Mouse (Mus musculus) embryo, embryonic 10.5 days (tissue): ENCODE results near the gene Ccser1.

Source experiments
- DNase-seq: peaks from one replicate; pipeline ENCODE4 v3.0.0-alpha.2; 2015; ENCODE audit warnings: low spot score

Gene Ccser1

DNA sequence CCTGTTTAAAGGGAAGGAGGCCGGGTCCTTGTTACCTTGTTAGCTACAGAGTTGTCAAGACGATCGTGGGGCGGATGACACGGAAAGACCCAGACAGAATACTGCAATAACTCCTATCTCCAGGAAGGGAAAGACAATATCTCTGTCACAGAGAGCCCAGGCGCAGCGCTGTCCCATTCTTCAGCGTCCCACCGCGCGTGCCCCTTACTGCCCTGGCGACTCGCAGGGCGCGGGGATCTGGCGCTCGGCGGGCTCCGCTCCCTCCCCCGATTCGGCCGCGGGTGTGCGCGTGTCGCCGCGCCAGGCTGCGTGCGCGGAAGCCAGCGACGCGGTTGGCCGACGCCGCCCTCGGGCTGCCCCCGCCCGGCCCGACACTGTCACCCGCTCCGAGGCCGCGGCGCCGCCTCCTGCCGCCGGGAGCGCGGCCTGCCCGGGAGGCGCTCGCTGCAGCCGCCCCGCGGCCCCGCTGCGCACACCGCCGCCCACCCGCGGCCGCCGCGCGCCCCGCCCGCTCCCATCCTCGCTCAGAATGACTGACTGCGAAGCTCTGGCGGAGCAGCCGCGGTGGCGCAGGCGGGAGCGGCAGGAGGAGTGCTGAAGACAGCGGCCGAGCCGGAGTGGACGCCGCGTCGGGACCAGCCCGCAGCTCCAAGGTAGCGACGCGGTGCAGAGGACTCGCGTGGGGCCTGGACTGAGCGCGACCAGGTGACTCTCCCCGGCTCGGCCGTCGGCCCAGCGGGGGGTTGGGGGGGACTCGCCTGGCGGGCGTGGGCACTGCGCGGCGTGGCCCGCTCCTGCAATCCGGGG lies at the start of gene Ccser1:
TSS of gene Ccser1 (plus strand) at position 376 of the 807 bp plus-strand sequence.
- DNase-seq: peak; percentile 67

DNA sequence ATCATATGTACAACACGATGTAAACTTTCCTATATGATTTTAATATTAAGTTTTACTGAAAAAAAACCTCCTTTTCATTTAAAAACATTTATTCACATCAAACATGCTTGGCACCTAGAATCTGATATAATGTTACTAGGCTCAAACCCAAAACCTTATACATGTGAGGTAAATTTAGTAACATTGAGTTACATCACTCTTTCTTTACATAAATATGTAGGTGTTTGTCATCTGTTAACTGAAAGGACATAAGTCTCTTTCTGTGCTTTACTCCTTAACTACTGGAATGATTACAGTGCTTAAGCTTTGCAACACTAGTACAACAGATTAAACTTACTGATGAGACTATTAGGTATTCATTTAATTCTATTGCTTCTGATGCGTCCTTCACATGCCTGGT lies 43.7 kb upstream of the Ccser1 start:
- no peak for DNase-seq

DNA sequence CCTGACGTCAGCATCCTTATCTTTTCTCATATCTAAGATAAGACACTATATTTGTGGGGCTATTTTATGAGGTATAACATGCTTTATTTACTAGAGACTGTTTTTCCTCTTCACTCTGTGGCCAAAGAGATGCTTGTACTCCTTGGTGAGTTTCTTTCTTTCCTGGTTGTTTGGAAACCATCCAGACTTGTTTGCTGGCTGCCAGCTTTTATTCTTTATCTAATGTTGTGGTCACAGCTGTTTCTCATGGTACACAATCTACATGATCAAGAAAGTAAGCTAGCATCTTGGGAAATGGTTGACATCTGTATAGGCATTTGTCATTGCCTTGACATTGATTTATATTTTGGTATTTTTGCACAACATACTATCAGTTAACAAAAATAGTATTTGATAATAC lies 37.1 kb upstream of the Ccser1 start:
- no peak for DNase-seq

DNA sequence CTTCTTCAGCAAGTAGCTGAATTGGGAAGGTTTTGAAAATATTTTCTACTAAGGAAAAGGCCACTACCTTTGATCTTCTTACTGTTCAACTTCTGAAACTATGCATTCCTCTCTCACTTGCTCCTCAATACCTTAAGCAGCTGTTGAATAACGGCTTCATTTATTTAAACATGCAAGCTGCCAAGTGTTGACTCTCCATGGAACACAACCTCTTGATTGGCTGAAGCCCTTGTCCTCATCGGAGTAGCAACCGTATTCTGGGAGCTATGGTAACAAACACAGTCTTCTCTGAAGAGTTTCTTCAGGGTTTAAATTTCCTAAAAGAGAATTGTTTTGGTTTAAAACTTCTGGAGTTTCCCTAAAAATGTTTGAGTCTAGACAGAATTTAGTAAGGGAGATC lies 27.2 kb upstream of the Ccser1 start:
- no peak for DNase-seq

DNA sequence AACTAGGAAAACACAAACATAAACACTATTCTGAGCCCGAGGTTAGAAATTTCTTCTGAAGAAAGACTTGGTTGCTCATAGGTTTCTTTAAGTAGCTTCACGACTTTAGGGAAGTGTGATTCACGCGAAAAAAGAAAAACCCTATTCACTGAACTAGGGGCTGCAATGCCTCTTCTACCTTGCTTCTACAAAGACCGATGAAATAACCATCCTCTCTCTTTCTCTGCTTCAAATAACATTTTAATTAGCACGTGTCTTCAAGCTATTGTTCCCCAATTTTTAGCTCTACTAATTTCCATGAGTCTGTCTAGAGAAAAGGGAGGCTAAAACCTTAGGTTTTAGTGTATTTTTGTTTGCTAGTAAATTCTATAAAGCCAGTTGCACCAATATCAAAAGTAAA lies 25.5 kb upstream of the Ccser1 start:
- no peak for DNase-seq

DNA sequence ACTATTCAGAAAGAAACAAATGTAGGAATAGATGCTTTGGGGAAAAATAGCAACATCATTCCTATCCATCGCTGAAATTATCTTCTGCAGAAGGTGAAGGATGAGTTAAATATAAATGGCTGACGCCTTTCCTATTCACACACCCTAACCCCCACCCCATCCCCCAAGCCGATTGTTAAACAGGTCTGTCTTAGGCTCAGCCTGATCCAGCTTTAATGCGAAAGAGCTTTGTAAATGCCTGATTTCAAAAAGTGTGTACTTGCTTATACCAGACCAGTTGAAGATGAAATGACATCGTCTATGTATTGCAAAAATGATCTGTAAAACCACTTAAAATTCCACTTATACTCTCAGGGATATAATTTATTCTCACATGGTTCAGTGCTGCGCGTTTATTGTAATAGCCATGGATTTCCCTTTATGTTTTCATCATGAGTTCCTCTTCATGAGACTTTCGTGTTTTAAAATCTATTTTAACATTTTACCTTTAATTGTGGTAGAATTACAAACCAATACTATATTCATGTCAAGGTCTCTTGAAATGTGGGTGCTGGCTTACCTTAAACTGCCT lies 25.0 kb upstream of the Ccser1 start:
- peak; percentile 44 for DNase-seq

DNA sequence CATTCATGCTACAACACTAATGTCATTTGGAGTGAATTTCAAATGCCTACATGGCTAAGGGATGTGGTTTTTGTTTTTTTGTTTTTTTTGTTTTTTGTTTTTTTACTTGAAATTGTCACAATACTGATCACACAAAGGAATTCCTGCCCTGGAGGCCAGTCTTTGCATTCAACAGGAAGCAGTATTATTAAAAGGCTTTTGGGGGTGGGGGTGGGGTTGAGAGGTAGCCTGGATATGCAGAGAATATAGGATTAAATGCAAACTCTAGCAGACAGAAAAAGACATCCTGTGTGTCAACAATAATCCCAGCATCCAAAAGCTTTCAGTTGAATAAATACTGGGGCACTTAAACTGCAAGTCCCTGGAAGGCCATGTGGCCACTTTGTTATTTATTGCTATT lies 24.4 kb upstream of the Ccser1 start:
- DNase-seq: no peak

DNA sequence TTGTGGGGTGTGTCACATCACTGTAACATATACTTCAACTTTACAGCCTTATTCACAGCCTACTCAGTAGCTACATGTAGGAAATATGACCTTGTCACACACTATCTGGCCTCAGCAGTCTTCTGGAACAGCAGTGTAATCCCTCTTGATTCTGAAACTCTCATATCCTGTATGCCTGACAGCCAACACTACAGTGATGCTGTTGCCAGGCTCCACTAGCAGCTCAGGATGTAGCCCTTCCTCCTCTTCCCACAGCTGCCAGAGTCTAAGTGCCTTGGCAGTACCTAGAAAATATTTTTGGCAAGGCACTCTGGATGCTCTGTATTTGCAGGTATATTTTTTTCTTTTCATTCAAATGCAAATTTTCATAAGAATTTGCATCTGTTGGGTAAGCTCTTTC lies 18.0 kb upstream of the Ccser1 start:
- no peak for DNase-seq

DNA sequence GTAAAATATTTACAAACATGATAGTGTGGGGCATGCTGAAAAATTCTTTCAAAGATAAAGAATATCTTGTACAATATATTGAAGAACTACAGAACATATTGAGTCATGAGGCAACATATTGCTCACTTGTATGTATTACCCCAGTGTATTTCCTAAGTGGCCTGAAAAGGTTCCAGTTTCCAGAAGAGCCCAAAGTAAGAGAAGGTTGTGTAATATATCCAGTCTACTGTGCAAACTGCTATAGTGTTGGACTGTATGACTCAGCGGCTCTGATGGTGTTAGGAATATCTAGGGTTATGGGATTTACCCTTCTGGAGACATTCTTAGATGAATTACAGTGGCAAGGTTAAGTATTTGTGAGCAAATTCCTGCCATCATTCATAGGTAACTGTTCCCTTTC lies 13.2 kb upstream of the Ccser1 start:
- no peak for DNase-seq

DNA sequence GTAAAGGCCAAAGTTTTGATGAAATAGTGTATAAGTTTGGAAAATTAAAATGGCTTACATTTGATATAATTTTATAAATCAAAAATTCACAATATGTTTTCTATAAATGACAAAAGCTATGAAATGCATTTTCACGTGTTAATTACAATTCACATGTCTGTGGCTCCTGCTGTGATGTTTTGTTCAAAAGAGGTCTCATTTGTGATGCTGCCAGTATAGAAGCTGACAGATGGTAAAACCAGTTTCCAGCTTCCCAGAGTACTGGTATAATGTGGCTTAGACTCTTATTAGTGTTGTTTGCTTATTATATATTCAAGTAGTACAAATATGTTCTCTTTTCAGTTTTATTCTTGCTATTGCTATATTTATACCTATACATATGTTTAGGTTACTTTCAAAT lies 4.0 kb upstream of the Ccser1 start:
- no peak for DNase-seq

DNA sequence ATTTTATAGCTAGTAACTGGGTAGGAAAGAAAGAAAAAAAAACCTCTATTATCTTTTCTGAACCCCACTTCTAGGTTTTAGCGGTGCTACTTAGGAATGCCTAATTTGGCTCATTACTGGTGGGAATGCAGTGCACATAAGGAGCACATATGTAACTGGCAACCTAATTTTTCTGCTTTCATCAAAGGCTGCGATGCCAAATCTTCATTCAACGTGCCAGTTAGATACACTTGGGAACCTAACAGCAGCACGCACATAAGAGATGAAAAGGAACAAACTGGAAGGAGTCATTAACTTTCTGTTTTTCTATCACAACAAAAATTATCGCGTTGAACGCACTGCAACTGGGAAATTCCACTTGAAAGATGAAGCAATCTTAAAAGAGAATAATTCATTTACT lies 2.6 kb upstream of the Ccser1 start:
- DNase-seq: no peak

DNA sequence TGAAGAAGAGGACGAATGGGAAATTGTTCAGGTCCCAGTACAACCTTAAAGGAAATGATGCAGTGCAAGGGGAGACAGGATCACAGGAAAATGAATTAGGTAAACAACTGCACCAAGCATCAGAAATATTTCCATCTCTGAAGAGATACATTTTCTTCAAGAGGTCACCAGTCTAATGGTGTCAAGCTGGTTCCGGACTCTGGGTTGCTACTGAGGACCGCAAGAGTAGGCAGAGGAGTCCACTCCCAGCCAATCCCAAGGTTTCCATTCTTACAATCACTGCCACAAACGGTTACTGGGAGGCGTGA lies 529 bp upstream of the Ccser1 start:
- DNase-seq: no peak

DNA sequence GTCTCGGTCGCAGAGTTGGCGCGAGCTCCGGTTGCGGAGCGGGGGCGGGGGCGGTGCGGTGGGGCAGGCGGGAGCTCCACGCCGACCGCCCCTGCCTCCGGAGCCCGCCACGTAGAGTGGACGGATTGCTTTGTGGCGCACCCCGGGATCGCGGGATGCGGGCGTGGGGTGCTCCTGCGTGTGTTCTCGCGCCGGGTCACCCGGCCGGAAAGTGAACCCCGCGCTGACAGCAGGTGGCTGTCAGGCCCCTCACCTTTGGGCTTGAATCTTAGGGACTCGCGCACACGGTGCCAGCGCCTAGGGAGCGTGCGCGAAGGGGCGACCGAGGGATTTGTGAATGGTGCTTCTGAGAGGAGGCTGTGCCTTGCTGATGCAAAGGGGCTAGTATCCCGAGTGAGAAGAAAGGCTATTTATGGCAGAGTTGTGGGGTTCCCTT lies 650 bp downstream of the Ccser1 start:
- peak; percentile 54 for DNase-seq

DNA sequence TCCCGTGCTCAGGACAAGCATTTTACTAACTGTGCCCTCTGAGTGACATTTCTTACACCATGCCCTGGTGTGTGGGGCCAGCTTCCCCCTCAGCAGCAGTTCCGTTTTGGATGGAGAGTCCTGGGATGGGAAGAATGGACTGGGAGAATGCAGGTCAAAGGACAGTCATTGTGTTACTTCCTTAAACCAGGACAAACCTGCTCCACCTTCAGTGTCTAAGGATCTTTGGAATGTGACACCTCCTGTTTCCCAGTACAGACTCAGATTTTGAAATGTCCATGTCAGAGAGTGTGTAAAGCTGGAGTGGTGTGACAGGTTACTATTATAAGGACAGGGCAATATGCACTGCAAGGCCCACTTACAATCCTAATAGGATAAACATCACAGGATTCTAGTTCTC lies 8.9 kb downstream of the Ccser1 start:
- DNase-seq: no peak

DNA sequence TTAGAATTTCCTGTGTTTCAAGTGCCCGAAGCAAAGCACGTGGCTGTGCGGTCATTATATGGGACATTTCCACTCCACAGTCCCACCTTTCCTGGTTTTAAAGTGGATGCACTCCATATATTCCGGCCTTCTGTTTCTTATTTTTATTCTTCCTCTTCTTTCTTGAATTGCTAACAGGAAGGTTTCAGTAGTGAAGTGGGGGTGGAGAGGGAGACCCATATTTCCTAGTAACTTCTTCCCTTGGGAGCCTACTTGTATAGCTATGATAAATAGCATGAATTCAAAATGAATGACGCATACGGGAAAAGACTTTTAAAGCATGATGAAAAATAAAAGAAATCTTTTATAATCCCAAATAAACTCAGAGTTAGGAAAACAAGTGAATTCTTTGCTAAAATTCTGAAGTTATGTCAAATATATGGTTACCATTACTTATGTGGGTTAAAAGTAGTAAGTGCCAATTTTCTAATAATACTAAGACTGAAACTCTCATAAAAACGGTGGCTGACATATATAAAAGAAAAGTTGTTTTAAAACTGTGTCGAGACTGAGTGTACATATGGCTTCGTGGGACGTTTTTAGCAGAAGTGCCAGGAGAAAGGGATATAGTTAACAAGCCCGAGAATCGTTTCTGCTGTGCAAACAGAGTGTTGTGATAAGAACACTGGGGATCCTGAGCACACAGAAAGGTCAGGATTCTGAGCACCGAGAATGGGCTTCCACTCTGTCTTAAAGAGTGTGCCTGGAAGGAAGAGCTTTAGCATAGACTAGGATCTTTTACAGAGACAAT lies 11.7 kb downstream of the Ccser1 start:
- DNase-seq: peak; percentile 15

DNA sequence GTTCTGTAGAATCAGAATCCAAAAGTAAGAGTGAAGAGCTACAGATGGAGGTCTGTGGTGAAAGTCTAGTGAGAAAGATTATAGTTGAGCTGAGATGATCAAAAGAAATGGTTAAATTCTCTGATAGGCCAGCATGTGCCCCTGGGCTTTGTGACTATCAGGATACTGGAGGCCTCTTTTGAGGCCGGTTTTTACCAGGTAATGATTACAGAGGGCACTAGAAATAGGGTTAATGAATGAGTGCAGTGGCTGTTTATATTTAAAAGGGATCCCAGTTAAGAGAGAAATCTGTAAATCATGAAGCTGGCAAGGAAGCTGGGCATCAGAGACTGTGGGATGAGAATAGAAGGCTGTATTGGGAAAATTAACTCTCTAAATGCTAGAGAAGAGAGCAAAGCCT lies 23.2 kb downstream of the Ccser1 start:
- DNase-seq: no peak

DNA sequence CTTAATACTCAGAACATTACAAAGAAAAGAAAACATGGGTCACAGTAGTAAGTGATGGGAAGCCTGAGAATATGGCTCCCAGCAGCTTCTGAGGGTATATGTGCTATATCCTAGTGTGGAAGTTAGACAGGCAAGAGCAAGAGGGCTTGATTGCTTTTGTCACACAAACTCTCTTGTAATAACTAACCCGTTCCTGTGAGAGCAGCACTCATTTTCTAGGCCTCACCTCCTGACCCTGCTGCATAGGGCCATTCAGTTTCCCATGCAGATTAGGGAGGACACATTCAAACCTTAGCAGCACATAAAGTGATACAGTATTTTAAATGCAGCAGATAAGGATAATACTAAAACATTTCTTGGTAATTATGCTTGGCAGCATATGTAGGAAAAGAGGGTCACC lies 25.9 kb downstream of the Ccser1 start:
- no peak for DNase-seq

DNA sequence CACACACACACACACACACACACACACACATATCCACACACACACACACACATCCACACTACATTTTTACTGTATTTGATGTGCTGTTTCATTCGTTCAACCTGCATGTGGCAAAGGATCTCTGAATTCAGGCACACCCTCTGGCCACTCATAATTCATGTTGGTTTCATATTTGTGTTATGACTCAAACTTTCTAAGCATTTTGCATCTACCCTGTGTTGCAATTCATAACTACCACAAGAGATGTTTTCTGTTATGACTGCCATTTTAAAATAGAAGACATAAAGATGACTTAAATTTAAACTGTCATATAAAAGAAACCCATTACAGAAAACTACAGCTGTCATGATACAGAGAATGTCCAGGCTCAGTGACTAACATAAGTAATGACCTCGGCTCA lies 26.5 kb downstream of the Ccser1 start:
- no peak for DNase-seq

DNA sequence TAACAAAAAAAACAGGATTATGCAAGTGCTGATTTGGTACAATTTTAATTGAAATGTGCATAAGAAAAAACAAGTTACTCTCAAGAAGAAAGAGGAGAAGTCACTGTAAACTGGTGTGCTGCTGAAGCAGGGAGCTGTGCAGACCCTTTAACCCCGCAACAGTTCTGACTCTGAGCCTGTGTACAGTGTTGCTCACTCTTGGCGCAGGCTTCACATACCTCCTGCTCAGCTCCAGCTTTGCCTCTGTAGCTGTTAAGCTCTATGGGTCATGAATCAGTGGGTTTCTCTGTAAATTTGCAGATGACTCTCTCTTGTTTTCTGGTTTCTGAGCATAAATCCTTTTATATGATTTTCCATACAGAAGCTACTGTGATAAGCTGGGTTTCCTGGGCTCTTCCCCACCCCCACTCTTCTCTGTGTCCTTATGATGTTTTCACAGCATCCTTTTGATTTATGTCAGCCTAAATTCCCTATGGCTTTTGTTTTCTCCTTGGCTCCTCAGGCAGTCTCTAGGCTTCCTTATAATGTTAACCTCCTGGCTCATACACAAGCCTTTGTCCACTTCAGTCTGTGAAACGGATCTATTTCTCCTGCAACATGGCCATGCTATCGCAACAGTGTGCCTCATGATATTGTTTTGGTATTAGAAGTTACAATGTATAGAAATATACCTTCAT lies 30.1 kb downstream of the Ccser1 start:
- DNase-seq: peak; percentile 50

DNA sequence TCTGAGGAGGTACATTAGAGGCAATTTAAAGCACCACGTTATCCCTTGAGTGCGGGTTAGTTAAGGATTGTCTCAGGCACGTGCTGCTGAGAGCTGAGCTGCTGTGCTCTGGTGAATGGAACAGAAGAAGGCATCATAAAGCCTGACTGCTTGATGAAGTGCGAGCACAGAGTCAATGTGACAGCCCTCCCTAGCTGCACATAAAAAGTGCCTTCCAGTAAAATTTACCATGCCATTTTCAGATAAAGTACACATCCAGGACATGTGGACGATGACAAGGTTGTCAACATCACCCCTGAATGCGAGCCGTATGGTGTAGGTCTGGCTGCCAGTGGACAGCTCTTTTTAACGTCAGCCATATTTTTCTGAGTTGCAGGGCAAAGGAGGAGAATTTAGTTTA lies 35.6 kb downstream of the Ccser1 start:
- DNase-seq: no peak

DNA sequence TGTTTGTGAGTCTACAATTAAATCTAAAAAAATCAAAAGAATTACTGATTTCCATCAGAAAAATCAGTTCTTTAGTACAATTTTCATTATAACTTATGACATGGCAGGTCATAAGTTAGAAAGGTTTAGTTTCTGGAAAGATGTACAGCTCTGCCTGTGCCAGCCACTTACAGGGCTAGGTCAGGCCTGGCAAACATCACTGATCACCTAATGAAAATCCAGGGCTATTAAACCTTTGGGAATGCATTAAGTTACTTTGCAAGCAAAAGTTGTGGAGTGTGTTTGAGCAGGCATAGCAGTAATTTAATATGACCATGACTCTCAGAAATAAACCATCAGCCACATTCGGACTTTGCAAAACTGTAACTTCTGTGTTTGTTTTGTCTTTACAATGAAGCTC lies 36.4 kb downstream of the Ccser1 start:
- DNase-seq: peak; percentile 57

DNA sequence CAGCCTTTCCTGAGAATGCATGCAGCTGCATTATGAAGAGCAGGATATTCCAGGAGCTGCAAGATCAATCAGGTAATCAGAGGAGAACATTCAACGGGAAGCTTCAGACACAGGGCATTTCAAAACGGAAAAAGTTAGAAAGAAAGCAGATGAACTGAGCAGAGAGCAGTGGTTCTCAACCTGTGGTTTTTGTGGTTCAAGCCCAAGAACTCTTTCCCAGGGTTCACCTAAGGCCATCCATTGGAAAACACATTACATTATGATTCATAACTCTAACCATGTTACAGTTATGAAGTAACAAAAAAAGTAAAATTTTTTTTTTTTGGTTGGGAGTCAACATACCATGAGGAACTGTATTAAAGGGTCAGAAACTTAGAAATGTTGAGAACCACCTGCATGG lies 37.6 kb downstream of the Ccser1 start:
- no peak for DNase-seq

DNA sequence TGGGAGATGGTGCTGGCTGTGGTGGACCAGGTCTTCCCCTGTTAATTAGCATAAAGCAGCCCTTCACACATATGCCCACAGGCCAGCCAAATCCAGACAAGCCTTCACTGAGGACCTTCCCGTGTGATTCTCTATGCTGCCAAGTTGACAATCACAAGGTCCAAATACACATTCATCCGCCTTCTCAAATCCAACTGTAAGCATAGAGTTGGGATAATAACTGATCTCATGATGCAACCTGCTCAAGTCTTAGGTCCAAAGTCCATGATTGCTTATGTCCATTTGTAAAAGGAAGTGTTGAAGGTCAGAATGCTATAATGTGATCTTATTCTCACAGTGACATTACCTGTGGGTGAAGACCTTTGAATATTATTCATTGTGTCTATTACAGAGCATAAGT lies 43.4 kb downstream of the Ccser1 start:
- no peak for DNase-seq
